Mouse (Mus musculus) olfactory bulb, adult 2 months (tissue): ENCODE data around the gene Gm21958. TPM values are rescaled to one million over a fixed set of nuclear protein-coding genes. Genes with fewer than 3 reads are reported as not detected.

Experiments
- H3K27ac ChIP-seq: fragments of 200-500 bp; 2 replicates; pipeline ENCODE4 v1.5.1; 2012; ENCODE audit warnings: low read depth, low read length; ENCODE audit not compliant: insufficient read depth
- H3K4me1 ChIP-seq: fragments of 200-500 bp; 2 replicates; pipeline ENCODE4 v1.6.1; 2012; ENCODE audit warnings: low read length; ENCODE audit not compliant: control insufficient read depth, insufficient read depth
- H3K4me3 ChIP-seq: fragments of 200-500 bp; 2 replicates; pipeline ENCODE4 v1.5.1; 2012; ENCODE audit warnings: mild to moderate bottlenecking, low read depth, low read length, moderate library complexity; ENCODE audit not compliant: insufficient read depth
- CTCF ChIP-seq: fragments of 200-500 bp; IDR thresholded peaks from 2 replicates; pipeline ENCODE4 v1.5.1; 2012; ENCODE audit warnings: low read depth, mild to moderate bottlenecking, low read length, moderate library complexity; ENCODE audit not compliant: insufficient read depth
- POLR2A ChIP-seq: fragments of 200-500 bp; IDR thresholded peaks from 2 replicates; pipeline ENCODE4 v1.6.1; 2012; ENCODE audit warnings: mild to moderate bottlenecking, low read depth, low read length, moderate library complexity; ENCODE audit not compliant: insufficient read depth
- WGBS: fragments of 180-500 bp; shearing (Covaris S2); methylation state at CpG from one replicate; pipeline ENCODE4 v1.1.7; 2018; 5-methylcytosine and 5-hydroxymethylcytosine counted together
- polyA plus RNA-seq: library from polyadenylated mRNA; stranded (reverse); fragments of >200 nt; gene quantifications from 2 replicates; pipeline ENCODE4 v1.2.4, GENCODE M21; 2012; ENCODE audit warnings: low replicate concordance; ENCODE audit not compliant: missing spikeins, insufficient read depth, insufficient read length

Gene Gm21958
- polyA plus RNA-seq, 1 experiment = not detected

GRCm38 (mm10) chr3:54672557-54673529 lies 41.3 kb downstream of the Gm21958 start:
- Histone ChIP-seq H3K27ac (no peak overlapping the region), H3K4me3 (no peak overlapping the region), H3K4me1 (no peaks in the 10 kb centered on the region)
- WGBS = 38% methylated on average over 13 of the region's 13 CpGs
- TF ChIP-seq CTCF (no peak), POLR2A (no peak)

GRCm38 (mm10) chr3:54672111-54672510 lies 42.0 kb downstream of the Gm21958 start:
- 52% methylated on average over 3 of the region's 3 CpGs for whole genome bisulfite sequencing
- TF ChIP-seq POLR2A (no peak), CTCF (no peak)

GRCm38 (mm10) chr3:54669559-54669958 lies 44.6 kb downstream of the Gm21958 start:
- TF ChIP-seq CTCF (no peak), POLR2A (no peak)
- Histone ChIP-seq H3K4me3 (no peak overlapping the region), H3K27ac (no peak overlapping the region), H3K4me1 (no peaks in the 10 kb centered on the region)
- WGBS = 91% methylated on average over 6 of the region's 6 CpGs

More at GRCm38 (mm10) chr3:54672111-54672510, 42.0 kb downstream of the Gm21958 start:
- Histone ChIP-seq H3K27ac (no peak overlapping the region), H3K4me3 (no peak overlapping the region), H3K4me1 (no peaks in the 10 kb centered on the region)

GRCm38 (mm10) chr3:54668722-54669121 lies 45.4 kb downstream of the Gm21958 start:
- 79% methylated on average over 6 of the region's 6 CpGs for WGBS
- TF ChIP-seq POLR2A = no peak
- no peak for TF ChIP-seq CTCF
- Histone ChIP-seq H3K27ac (no peak overlapping the region), H3K4me1 (no peaks in the 10 kb centered on the region), H3K4me3 (no peak overlapping the region)

GRCm38 (mm10) chr3:54668141-54668540 lies 46.0 kb downstream of the Gm21958 start:
- Histone ChIP-seq H3K27ac (no peak overlapping the region), H3K4me3 (no peak overlapping the region), H3K4me1 (no peaks in the 10 kb centered on the region)
- WGBS = 92% methylated on average over 3 of the region's 3 CpGs
- no peak for TF ChIP-seq CTCF
- no peak for TF ChIP-seq POLR2A

Other genes with a start within 250 kb of the Gm21958 start
- gene Supt20, start 21.5 kb downstream of the Gm21958 start, polyA plus RNA-seq = not detected in 2 replicates
- not detected in 2 replicates for gene Exosc8, start 21.0 kb upstream of the Gm21958 start, polyA plus RNA-seq
- gene Alg5, start 21.2 kb upstream of the Gm21958 start, polyA plus RNA-seq = not detected in 2 replicates
- gene Smad9, start 41.2 kb upstream of the Gm21958 start, polyA plus RNA-seq = not detected in 2 replicates
- gene Rfxap, start 93.4 kb upstream of the Gm21958 start, polyA plus RNA-seq = not detected in 2 replicates
- gene Sertm1, start 201.5 kb upstream of the Gm21958 start, polyA plus RNA-seq = not detected in 2 replicates